Mouse (Mus musculus) mouse embryonic stem cell (cell line): ENCODE data around the gene Rrp12.

Source experiments
- in situ Hi-C, 2 experiments: fragments of 300-500 bp; cut with MboI; formaldehyde crosslinking; loops; 1 replicate in 1 of 2; 3 replicates in 1 of 2; pipeline ENCODE4 v1.14.3; 2019 to 2020; ENCODE audit warnings: low sequenced_read_pairs in 2 of 2, low pct_unique_long_range_greater_than_20kb in 1 of 2, mixed read lengths in 1 of 2; ENCODE audit not compliant: unreplicated experiment in 1 of 2

Rrp12 gene

GRCm38 (mm10) chr19:41835816-41836215 lies 60.2 kb downstream of the Rrp12 start:
- in situ Hi-C loops = no loop called here

GRCm38 (mm10) chr19:41835407-41835806 lies 60.6 kb downstream of the Rrp12 start:
- in situ Hi-C loops = no loop called here

- in situ Hi-C loops = no loop called here
These were observed 63.3 kb downstream of the Rrp12 start for GRCm38 (mm10) chr19:41832501-41833201.

- in situ Hi-C loops = no loop called here
These were observed 64.1 kb downstream of the Rrp12 start for GRCm38 (mm10) chr19:41831718-41832391.

GRCm38 (mm10) chr19:41831101-41831570 lies 64.8 kb downstream of the Rrp12 start:
- in situ Hi-C loops = no loop called here

GRCm38 (mm10) chr19:41830106-41831031 lies 65.6 kb downstream of the Rrp12 start:
- in situ Hi-C loops = no loop called here

GRCm38 (mm10) chr19:41829381-41830105 lies 66.4 kb downstream of the Rrp12 start, which contains the start of gene Frat1:
TSS of gene Frat1 (plus strand) at chr19:41829970.
- in situ Hi-C loops = no loop called here

GRCm38 (mm10) chr19:41828941-41829340 lies 67.0 kb downstream of the Rrp12 start:
- in situ Hi-C loops = no loop called here

- in situ Hi-C loops = no loop called here
These were observed 69.4 kb downstream of the Rrp12 start for GRCm38 (mm10) chr19:41826529-41826928.

- in situ Hi-C loops = no loop called here
These were observed 71.0 kb downstream of the Rrp12 start for GRCm38 (mm10) chr19:41824950-41825349.

GRCm38 (mm10) chr19:41822589-41822988 lies 73.4 kb downstream of the Rrp12 start:
- in situ Hi-C loops = no loop called here

- in situ Hi-C loops = no loop called here
These were observed 74.5 kb downstream of the Rrp12 start for GRCm38 (mm10) chr19:41821436-41821835.

- in situ Hi-C loops = no loop called here
These were observed 77.2 kb downstream of the Rrp12 start for GRCm38 (mm10) chr19:41818749-41819148.

- in situ Hi-C loops = no loop called here
These were observed 78.6 kb downstream of the Rrp12 start for GRCm38 (mm10) chr19:41817325-41817724.

- in situ Hi-C loops = no loop called here
These were observed 79.1 kb downstream of the Rrp12 start for GRCm38 (mm10) chr19:41816915-41817314.

GRCm38 (mm10) chr19:41816410-41816809 lies 79.6 kb downstream of the Rrp12 start:
- in situ Hi-C loops = no loop called here

GRCm38 (mm10) chr19:41813374-41813773 lies 82.6 kb downstream of the Rrp12 start:
- in situ Hi-C loops = no loop called here
